Mouse (Mus musculus) embryonic facial prominence, embryonic 13.5 days (tissue): ENCODE results near the gene Tshz3. TPM values are rescaled to one million over a fixed set of nuclear protein-coding genes. Genes with fewer than 3 reads are reported as not detected.

Source experiments
- ATAC-seq: fragments of 200-750 bp; cut with Nextera tagmentation; 2 replicates; pipeline ENCODE4 v1.8.0; 2017; ENCODE audit warnings: low read depth; ENCODE audit not compliant: insufficient number of reproducible peaks, insufficient read depth, low FRiP score, low TSS enrichment
- H3K27ac ChIP-seq: fragments of 300-500 bp; sonication (generic); 2 replicates; pipeline ENCODE4 v1.5.1; 2015; ENCODE audit warnings: moderate library complexity, mild to moderate bottlenecking, inconsistent platforms
- H3K27me3 ChIP-seq: fragments of 300-500 bp; sonication (generic); 2 replicates; pipeline ENCODE4 v1.6.1; 2015; ENCODE audit warnings: mild to moderate bottlenecking, inconsistent platforms
- H3K36me3 ChIP-seq: fragments of 300-500 bp; sonication (generic); 2 replicates; pipeline ENCODE4 v1.6.1; 2015; ENCODE audit warnings: mild to moderate bottlenecking, inconsistent platforms
- H3K4me1 ChIP-seq: fragments of 300-500 bp; sonication (generic); 2 replicates; pipeline ENCODE4 v1.6.1; 2015; ENCODE audit warnings: inconsistent platforms
- H3K4me2 ChIP-seq: fragments of 300-500 bp; sonication (generic); 2 replicates; pipeline ENCODE4 v1.6.1; 2015; ENCODE audit warnings: moderate library complexity, mild to moderate bottlenecking, inconsistent platforms
- H3K4me3 ChIP-seq: fragments of 300-500 bp; sonication (generic); 2 replicates; pipeline ENCODE4 v1.5.1; 2015; ENCODE audit warnings: mild to moderate bottlenecking, inconsistent platforms
- H3K9ac ChIP-seq: fragments of 300-500 bp; sonication (generic); 2 replicates; pipeline ENCODE4 v1.6.1; 2015; ENCODE audit warnings: mild to moderate bottlenecking, inconsistent platforms
- H3K9me3 ChIP-seq: fragments of 300-500 bp; sonication (generic); 2 replicates; pipeline ENCODE4 v1.6.1; 2016; ENCODE audit warnings: inconsistent platforms
- WGBS: fragments of 180-500 bp; shearing (Covaris S2); methylation state at CpG from one replicate; pipeline ENCODE4 v1.1.7; 2015; ENCODE audit warnings: mixed read lengths; 5-methylcytosine and 5-hydroxymethylcytosine counted together
- polyA plus RNA-seq: library from polyadenylated mRNA; unstranded; fragments of >200 nt; fragmentation: Nextera tagmentation; extraction: Ambion mirVana; gene quantifications from 2 replicates; pipeline ENCODE4 v1.2.1, GENCODE M21; 2015

Gene Tshz3
- polyA plus RNA-seq, 1 experiment from 2014 or later, result 11.0 TPM

- Histone ChIP-seq H3K9ac (peak overlapping the region; percentile 27; the same call in 1 of the 2 replicates), H3K4me2 (peak overlapping the region; percentile 57), H3K9me3 (no peaks in the 10 kb centered on the region), H3K27ac (no peak overlapping the region), H3K4me1 (peaks cover 22% of the 10 kb centered on the region), H3K36me3 (no peaks in the 10 kb centered on the region), H3K27me3 (peaks cover 75% of the 10 kb centered on the region), H3K4me3 (peak overlapping the region; percentile 29)
- no peak for ATAC-seq
- WGBS, result under 1% methylated on average over 17 of the region's 18 CpGs
Measured at GRCm38 (mm10) chr7:36679866-36680458, 18.0 kb upstream of the Tshz3 start.

GRCm38 (mm10) chr7:36687508-36687907 is 10.4 kb upstream of the Tshz3 start:
- no peaks in the 10 kb centered on the region for H3K9me3 ChIP-seq
- no peak overlapping the region for H3K4me3 ChIP-seq
- no peak overlapping the region for H3K27ac ChIP-seq
- WGBS, result 80% methylated on average over 1 of the region's 1 CpGs
- peaks cover 23% of the 10 kb centered on the region for H3K4me1 ChIP-seq
- H3K27me3 ChIP-seq, result peaks cover 67% of the 10 kb centered on the region
- no peaks in the 10 kb centered on the region for H3K36me3 ChIP-seq
- H3K9ac ChIP-seq, result no peak overlapping the region
- ATAC-seq, result no peak
- no peak overlapping the region for H3K4me2 ChIP-seq

GRCm38 (mm10) chr7:36689049-36689793 is 8.7 kb upstream of the Tshz3 start:
- H3K4me1 ChIP-seq, result peaks cover 31% of the 10 kb centered on the region
- no peak overlapping the region for H3K4me3 ChIP-seq
- H3K27me3 ChIP-seq, result peaks cover 75% of the 10 kb centered on the region
- no peaks in the 10 kb centered on the region for H3K9me3 ChIP-seq
- H3K27ac ChIP-seq, result no peak overlapping the region
- H3K4me2 ChIP-seq, result no peak overlapping the region
- no peak for ATAC-seq
- H3K9ac ChIP-seq, result no peak overlapping the region
- H3K36me3 ChIP-seq, result no peaks in the 10 kb centered on the region
- WGBS, result 56% methylated on average over 7 of the region's 7 CpGs

- Histone ChIP-seq H3K27me3 (peaks cover 85% of the 10 kb centered on the region), H3K9me3 (no peaks in the 10 kb centered on the region), H3K4me1 (peaks cover 44% of the 10 kb centered on the region), H3K36me3 (no peaks in the 10 kb centered on the region), H3K9ac (no peak overlapping the region), H3K4me2 (peak overlapping the region; percentile 35), H3K4me3 (peak overlapping the region; percentile 10; the same call in 1 of the 2 replicates), H3K27ac (no peak overlapping the region)
- 1% methylated on average over 19 of the region's 19 CpGs for WGBS
- no peak for ATAC-seq
Measured at GRCm38 (mm10) chr7:36690551-36690950, 7.4 kb upstream of the Tshz3 start.

- H3K27ac ChIP-seq, result no peak overlapping the region
- peaks cover 49% of the 10 kb centered on the region for H3K4me1 ChIP-seq
- H3K27me3 ChIP-seq, result peaks cover 82% of the 10 kb centered on the region
- WGBS, result 2% methylated on average over 14 of the region's 14 CpGs
- H3K4me2 ChIP-seq, result peak overlapping the region; percentile 35
- H3K36me3 ChIP-seq, result no peaks in the 10 kb centered on the region
- ATAC-seq, result no peak
- H3K4me3 ChIP-seq, result peak overlapping the region; percentile 11; the same call in 1 of the 2 replicates
- H3K9ac ChIP-seq, result no peak overlapping the region
- no peaks in the 10 kb centered on the region for H3K9me3 ChIP-seq
Measured at GRCm38 (mm10) chr7:36691617-36692016, 6.3 kb upstream of the Tshz3 start.

- peak overlapping the region; percentile 35 for H3K4me2 ChIP-seq
- H3K36me3 ChIP-seq, result no peaks in the 10 kb centered on the region
- WGBS, result 4% methylated on average over 5 of the region's 5 CpGs
Measured at GRCm38 (mm10) chr7:36692381-36692780, 5.5 kb upstream of the Tshz3 start.

GRCm38 (mm10) chr7:36693081-36693480 is 4.8 kb upstream of the Tshz3 start:
- H3K27ac ChIP-seq, result no peak overlapping the region
- H3K4me1 ChIP-seq, result peaks cover 49% of the 10 kb centered on the region
- no peak overlapping the region for H3K9ac ChIP-seq
- peaks cover 79% of the 10 kb centered on the region for H3K27me3 ChIP-seq
- WGBS, result 10% methylated on average over 3 of the region's 3 CpGs
- no peak overlapping the region for H3K4me3 ChIP-seq
- H3K4me2 ChIP-seq, result no peak overlapping the region
- ATAC-seq, result no peak
- no peaks in the 10 kb centered on the region for H3K36me3 ChIP-seq
- H3K9me3 ChIP-seq, result no peaks in the 10 kb centered on the region

More at GRCm38 (mm10) chr7:36692381-36692780, 5.5 kb upstream of the Tshz3 start:
- no peak for ATAC-seq
- peak overlapping the region; percentile 11; the same call in 1 of the 2 replicates for H3K4me3 ChIP-seq
- H3K4me1 ChIP-seq, result peaks cover 49% of the 10 kb centered on the region
- H3K9ac ChIP-seq, result no peak overlapping the region
- no peak overlapping the region for H3K27ac ChIP-seq
- H3K9me3 ChIP-seq, result no peaks in the 10 kb centered on the region
- H3K27me3 ChIP-seq, result peaks cover 82% of the 10 kb centered on the region

GRCm38 (mm10) chr7:36694642-36695191 is 3.2 kb upstream of the Tshz3 start:
- no peaks in the 10 kb centered on the region for H3K9me3 ChIP-seq
- no peak overlapping the region for H3K9ac ChIP-seq
- peak overlapping the region; percentile 98 for H3K4me2 ChIP-seq
- ATAC-seq, result no peak
- 9% methylated on average over 7 of the region's 7 CpGs for WGBS
- no peaks in the 10 kb centered on the region for H3K36me3 ChIP-seq
- no peak overlapping the region for H3K27ac ChIP-seq
- H3K27me3 ChIP-seq, result peaks cover 68% of the 10 kb centered on the region
- peaks cover 58% of the 10 kb centered on the region for H3K4me1 ChIP-seq
- H3K4me3 ChIP-seq, result peak overlapping the region; percentile 78; the same call in 1 of the 2 replicates

GRCm38 (mm10) chr7:36695276-36695675 is 2.6 kb upstream of the Tshz3 start:
- H3K9me3 ChIP-seq, result no peaks in the 10 kb centered on the region
- peak overlapping the region; percentile 98 for H3K4me2 ChIP-seq
- peak overlapping the region; percentile 78 for H3K4me3 ChIP-seq
- H3K27ac ChIP-seq, result no peak overlapping the region
- H3K4me1 ChIP-seq, result peaks cover 57% of the 10 kb centered on the region
- peaks cover 63% of the 10 kb centered on the region for H3K27me3 ChIP-seq
- H3K9ac ChIP-seq, result peak overlapping the region; percentile 85
- H3K36me3 ChIP-seq, result no peaks in the 10 kb centered on the region
- WGBS, result under 1% methylated on average over 25 of the region's 25 CpGs
- no peak for ATAC-seq

- whole genome bisulfite sequencing, result under 1% methylated on average over 42 of the region's 42 CpGs
- no peak overlapping the region for H3K27ac ChIP-seq
- H3K36me3 ChIP-seq, result no peaks in the 10 kb centered on the region
- H3K9ac ChIP-seq, result peak overlapping the region; percentile 85
- H3K4me3 ChIP-seq, result peak overlapping the region; percentile 78
- ATAC-seq, result no peak
- peaks cover 51% of the 10 kb centered on the region for H3K4me1 ChIP-seq
- no peaks in the 10 kb centered on the region for H3K9me3 ChIP-seq
- H3K27me3 ChIP-seq, result peaks cover 59% of the 10 kb centered on the region
- peak overlapping the region; percentile 98 for H3K4me2 ChIP-seq
Measured at GRCm38 (mm10) chr7:36695791-36696241, 2.1 kb upstream of the Tshz3 start.

- peak; percentile 21; the same call in 1 of the 2 replicates for ATAC-seq
- Histone ChIP-seq H3K4me1 (peaks cover 44% of the 10 kb centered on the region), H3K4me2 (peak overlapping the region; percentile 98), H3K9ac (peak overlapping the region; percentile 85), H3K9me3 (no peaks in the 10 kb centered on the region), H3K27me3 (peaks cover 54% of the 10 kb centered on the region), H3K4me3 (peak overlapping the region; percentile 78), H3K36me3 (no peaks in the 10 kb centered on the region), H3K27ac (peak overlapping the region; percentile 87)
- WGBS, result under 1% methylated on average over 61 of the region's 62 CpGs
Measured at GRCm38 (mm10) chr7:36696406-36697117, 1.4 kb upstream of the Tshz3 start.
